Mouse (Mus musculus) G1E (cell line): ENCODE results near the gene Capn9. TPM values are rescaled to one million over a fixed set of nuclear protein-coding genes. Genes with fewer than 3 reads are reported as not detected.

ENCODE experiments used
- ATAC-seq: 2 replicates; pipeline ENCODE4 v1.8.0; 2016; ENCODE audit warnings: mild to moderate bottlenecking; ENCODE audit not compliant: insufficient number of reproducible peaks, poor library complexity, low FRiP score, severe bottlenecking; ENCODE audit errors: extremely low read depth
- DNase-seq: peaks from one replicate; pipeline ENCODE4 v3.0.0; 2012; ENCODE audit warnings: low spot score
- H3K27me3 ChIP-seq: 2 replicates; pipeline ENCODE4 v1.6.1; 2012; ENCODE audit warnings: mild to moderate bottlenecking, low read length, inconsistent platforms; ENCODE audit not compliant: insufficient read depth
- H3K36me3 ChIP-seq: replicated peaks from 2 replicates; pipeline ENCODE3; 2012; ENCODE audit warnings: mild to moderate bottlenecking, inconsistent platforms
- H3K4me1 ChIP-seq: 2 replicates; pipeline ENCODE4 v1.6.1; 2012; ENCODE audit warnings: low read depth, low read length, inconsistent platforms, mixed read lengths; ENCODE audit not compliant: insufficient read depth
- H3K4me3 ChIP-seq: 2 replicates; pipeline ENCODE4 v1.5.1; 2012; ENCODE audit warnings: low read depth, mild to moderate bottlenecking, inconsistent platforms, low read length, moderate library complexity, mixed read lengths
- H3K9me3 ChIP-seq: replicated peaks from 2 replicates; pipeline ENCODE4 v1.6.1; 2012; ENCODE audit warnings: inconsistent platforms
- CTCF ChIP-seq: IDR thresholded peaks from 2 replicates; pipeline ENCODE4 v1.5.1; 2012; ENCODE audit warnings: low read depth, low read length, inconsistent platforms, mixed read lengths
- GATA1 ChIP-seq: IDR thresholded peaks from 2 replicates; pipeline ENCODE4 v1.6.1; 2012; ENCODE audit warnings: borderline replicate concordance, low read length, inconsistent platforms, mixed read lengths
- GATA2 ChIP-seq: IDR thresholded peaks from 2 replicates; pipeline ENCODE4 v1.6.1; 2012; ENCODE audit warnings: low read depth, low read length, inconsistent platforms, borderline replicate concordance
- POLR2AphosphoS5 ChIP-seq: IDR thresholded peaks from 2 replicates; pipeline ENCODE4 v1.6.1; 2012; ENCODE audit warnings: low read depth, low read length, inconsistent platforms; ENCODE audit not compliant: insufficient replicate concordance
- TAL1 ChIP-seq: conservative IDR thresholded peaks from 2 replicates; pipeline ENCODE4 v1.6.1; 2012; ENCODE audit warnings: low read depth, low read length, inconsistent platforms, mixed read lengths
- polyA plus RNA-seq: library from polyadenylated mRNA; stranded (reverse); fragments of >175 nt; gene quantifications from 2 replicates; pipeline ENCODE4 v1.2.3, GENCODE M21; 2012
- total RNA-seq, 2 experiments: library from RNA; stranded (forward) in 1 of 2; stranded (reverse) in 1 of 2; fragments of 200-1000 nt in 1 of 2; fragments of >200 nt in 1 of 2; fragmentation: Nextera tagmentation in 1 of 2; gene quantifications; 2 replicates each; pipeline ENCODE4 v1.2.3; 2014 to 2017

The Capn9 gene
- total and polyA plus RNA-seq, 3 experiments, result not detected

- no peak for TF ChIP-seq CTCF
- no peak for TF ChIP-seq TAL1
- no peak for TF ChIP-seq GATA1
- TF ChIP-seq GATA2, result no peak
- TF ChIP-seq POLR2AphosphoS5, result no peak
- ATAC-seq, result no peak
- H3K27me3 ChIP-seq, result peaks cover 6% of the 10 kb centered on the region
Measured at GRCm38 (mm10) chr8:124608972-124609353, 33.1 kb downstream of the Capn9 start.

DNA sequence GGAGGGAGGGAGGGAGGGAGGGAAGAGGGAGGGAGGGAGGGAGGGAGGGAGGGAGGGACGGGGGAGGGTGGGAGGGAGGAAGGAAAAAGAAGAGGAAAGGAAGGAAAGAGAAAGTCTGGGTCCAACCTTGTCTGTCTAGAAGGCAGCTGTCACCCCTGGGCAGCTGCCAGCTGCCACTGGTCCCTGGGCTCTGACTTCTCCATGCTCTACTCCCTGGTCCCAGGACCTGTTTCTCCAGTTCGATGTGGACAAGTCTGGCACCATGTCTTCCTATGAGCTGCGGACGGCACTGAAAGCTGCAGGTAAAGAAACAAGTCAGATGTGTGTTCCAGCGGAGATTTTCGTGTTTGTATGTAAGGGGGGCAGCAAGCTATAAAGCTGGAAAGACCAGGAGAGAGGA lies 38.4 kb downstream of the Capn9 start:
- TF ChIP-seq TAL1, result no peak
- no peak for TF ChIP-seq GATA2
- TF ChIP-seq GATA1, result no peak
- Histone ChIP-seq H3K9me3 (no peaks in the 10 kb centered on the region), H3K27me3 (peaks cover 5% of the 10 kb centered on the region; the same call in 1 of the 2 replicates), H3K4me1 (no peaks in the 10 kb centered on the region), H3K36me3 (no peaks in the 10 kb centered on the region), H3K4me3 (no peak overlapping the region)
- DNase-seq (no peak), ATAC-seq (no peak)

More at GRCm38 (mm10) chr8:124608972-124609353, 33.1 kb downstream of the Capn9 start:
- no peak overlapping the region for H3K4me3 ChIP-seq
- no peak for DNase-seq
- H3K9me3 ChIP-seq, result no peaks in the 10 kb centered on the region
- H3K36me3 ChIP-seq, result no peaks in the 10 kb centered on the region
- H3K4me1 ChIP-seq, result no peaks in the 10 kb centered on the region

DNA sequence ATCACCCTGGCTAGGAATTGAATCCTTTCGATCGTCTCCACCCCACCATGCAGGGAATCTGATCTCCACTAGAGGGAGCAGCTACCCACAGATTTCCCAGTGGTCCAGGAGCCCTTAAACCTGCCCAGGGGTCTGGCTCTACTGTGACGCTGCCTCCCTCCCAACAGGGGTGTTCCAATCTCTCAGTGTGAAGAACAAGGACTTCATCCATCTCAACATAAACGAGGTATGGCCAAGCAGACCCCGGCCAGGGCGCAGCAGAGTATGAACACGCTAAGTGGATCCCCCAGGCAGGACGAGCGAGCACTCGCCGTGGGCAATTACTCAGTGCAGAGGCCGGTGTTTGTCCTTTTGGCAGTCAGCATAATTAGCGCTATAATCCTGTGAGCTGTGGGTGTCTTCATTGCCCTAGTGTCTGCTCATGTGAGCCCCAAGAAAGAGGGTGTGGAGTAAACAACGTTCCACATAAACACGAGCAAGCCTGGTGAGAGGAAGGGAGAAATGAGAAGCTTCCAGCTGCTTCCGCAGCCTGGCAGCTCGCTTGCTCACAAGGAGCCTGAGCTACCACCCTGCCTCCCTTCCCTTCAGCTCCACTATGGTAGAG lies 41.5 kb downstream of the Capn9 start:
- Histone ChIP-seq H3K4me1 (no peaks in the 10 kb centered on the region), H3K4me3 (no peak overlapping the region), H3K27me3 (peaks cover 5% of the 10 kb centered on the region; the same call in 1 of the 2 replicates), H3K36me3 (no peaks in the 10 kb centered on the region), H3K9me3 (no peaks in the 10 kb centered on the region)
- ATAC-seq (peak; percentile 60; the same call in 1 of the 2 replicates), DNase-seq (peak; percentile 57)
- peak; percentile 46; the same call in 1 of the 2 replicates for TF ChIP-seq CTCF
- no peak for TF ChIP-seq TAL1
- no peak for TF ChIP-seq POLR2AphosphoS5
- no peak for TF ChIP-seq GATA2
- no peak for TF ChIP-seq GATA1

DNA sequence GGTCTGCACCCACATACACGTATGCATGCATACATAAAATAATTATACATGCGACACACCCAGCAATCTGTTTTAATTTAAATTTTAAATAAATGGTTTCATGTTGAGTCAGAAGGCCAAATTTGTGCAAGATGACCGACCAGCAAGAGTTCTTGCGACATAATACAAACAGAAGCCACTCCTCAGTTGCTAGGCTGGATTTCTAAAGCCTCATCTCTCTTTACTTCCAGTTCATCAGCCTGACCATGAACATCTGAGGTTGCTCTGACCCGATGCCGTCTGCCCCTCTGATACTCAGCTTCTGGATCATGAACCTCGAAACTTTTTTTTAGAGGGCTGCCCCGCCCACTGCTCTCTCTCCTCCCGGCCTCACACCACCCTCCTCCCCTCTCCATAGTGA lies 42.3 kb downstream of the Capn9 start:
- Histone ChIP-seq H3K27me3 (peaks cover 5% of the 10 kb centered on the region; the same call in 1 of the 2 replicates), H3K9me3 (no peaks in the 10 kb centered on the region)

GRCm38 (mm10) chr8:124621255-124621654 lies 45.3 kb downstream of the Capn9 start:
- DNase-seq (no peak), ATAC-seq (no peak)
- 0 out of 2 replicates have a peak, but pooled peaks cover 3% of the 10 kb centered on the region for H3K27me3 ChIP-seq
- TF ChIP-seq POLR2AphosphoS5 (no peak), TAL1 (no peak), GATA2 (no peak), CTCF (no peak), GATA1 (no peak)
- no peaks in the 10 kb centered on the region for H3K36me3 ChIP-seq
- H3K9me3 ChIP-seq, result peaks cover 3% of the 10 kb centered on the region
- H3K4me1 ChIP-seq, result no peaks in the 10 kb centered on the region
- H3K4me3 ChIP-seq, result no peak overlapping the region

More for the DNA sequence above, 42.3 kb downstream of the Capn9 start:
- ATAC-seq (no peak), DNase-seq (no peak)
- no peak overlapping the region for H3K4me3 ChIP-seq
- TF ChIP-seq CTCF (no peak), POLR2AphosphoS5 (no peak), GATA1 (no peak), GATA2 (no peak), TAL1 (no peak)
- H3K36me3 ChIP-seq, result no peaks in the 10 kb centered on the region
- no peaks in the 10 kb centered on the region for H3K4me1 ChIP-seq

DNA sequence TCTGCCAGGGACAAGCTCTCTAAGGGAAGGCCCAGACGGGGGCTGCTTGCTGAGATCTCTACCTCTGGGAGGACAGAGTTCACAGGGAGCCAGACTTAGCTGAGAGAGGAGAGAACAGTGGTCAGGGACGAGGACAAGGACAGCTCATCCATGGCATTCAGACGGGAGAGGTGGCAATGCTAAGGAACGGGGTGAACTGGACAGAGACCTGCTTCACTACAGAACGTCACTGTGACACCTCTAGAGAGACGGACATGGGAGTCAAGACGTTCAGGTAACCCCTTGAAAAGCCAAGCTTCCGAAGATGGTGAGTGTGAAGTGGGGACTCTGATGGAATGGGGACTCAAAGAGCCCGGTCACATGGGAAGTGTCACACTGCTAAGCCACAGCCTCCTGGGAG lies 50.3 kb downstream of the Capn9 start:
- Histone ChIP-seq H3K36me3 (no peaks in the 10 kb centered on the region), H3K9me3 (peaks cover 4% of the 10 kb centered on the region), H3K4me3 (no peak overlapping the region), H3K27me3 (no peaks in the 10 kb centered on the region), H3K4me1 (no peaks in the 10 kb centered on the region)
- no peak for TF ChIP-seq GATA1
- no peak for TF ChIP-seq POLR2AphosphoS5
- TF ChIP-seq GATA2, result no peak
- TF ChIP-seq CTCF, result no peak
- TF ChIP-seq TAL1, result no peak
- no peak for ATAC-seq
- no peak for DNase-seq
